Mouse (Mus musculus): ENCODE data around the gene Slc6a18.

DNA sequence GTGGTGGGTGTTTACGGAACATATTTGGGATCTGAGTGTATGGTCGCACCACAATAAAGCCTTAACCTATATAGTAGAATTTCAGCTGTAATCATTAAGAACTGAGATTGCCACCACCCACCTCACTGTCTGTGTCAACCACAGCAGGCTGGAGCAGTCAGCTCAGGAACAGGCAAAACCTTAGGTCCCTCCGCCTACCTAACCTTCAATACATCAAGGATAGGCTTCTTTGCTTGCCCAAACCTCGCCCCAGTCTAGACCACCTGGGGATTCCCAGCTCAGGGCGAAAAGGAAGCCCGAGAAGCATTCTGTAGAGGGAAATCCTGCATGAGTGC, 51.4 kb downstream of the Slc6a18 start:
- no peak for TF ChIP-seq POLR2A (IDR thresholded peaks at IDR 0.05; ENCODE audit: low read depth, low read length)
- no peak for TF ChIP-seq CTCF (IDR thresholded peaks at IDR 0.05; ENCODE audit: extremely low read depth, insufficient read depth, insufficient read length, insufficient replicate concordance)

Measured in spleen, adult 2 months (tissue).